Mouse (Mus musculus) gastrocnemius, adult 2 months (tissue): ENCODE results near the gene Lgals7. TPM values are rescaled to one million over a fixed set of nuclear protein-coding genes. Genes with fewer than 3 reads are reported as not detected.
"Not testable (repeated sequence)": the region's sequence is repeated elsewhere in the genome, so short reads cannot be mapped to it uniquely, and the experiment has no call there.

Source experiments
- DNase-seq: peaks from one replicate; pipeline ENCODE4 v3.0.0; 2022
- H3K27ac ChIP-seq: fragments of 200-600 bp; 2 replicates; pipeline ENCODE4 v1.8.1; 2022; ENCODE audit warnings: mild to moderate bottlenecking
- H3K4me3 ChIP-seq: fragments of 200-600 bp; 2 replicates; pipeline ENCODE4 v1.8.1; 2022; ENCODE audit warnings: mild to moderate bottlenecking, moderate library complexity
- CTCF ChIP-seq: fragments of 200-600 bp; IDR thresholded peaks from 2 replicates; pipeline ENCODE4 v1.8.1; 2022; ENCODE audit warnings: antibody characterized with exemption, mild to moderate bottlenecking, moderate library complexity
- intact Hi-C: fragments of 180-260 bp; cut with DNase I; formaldehyde crosslinking; loops from one replicate; pipeline ENCODE4 v1.15.1; 2025
- total RNA-seq, 2 experiments: library from RNA; stranded (reverse); gene quantifications; 2 replicates each; pipeline ENCODE4 v1.2.3; 2021

Lgals7 gene
- total RNA-seq, 2 experiments from 2014 or later, result not detected

DNA sequence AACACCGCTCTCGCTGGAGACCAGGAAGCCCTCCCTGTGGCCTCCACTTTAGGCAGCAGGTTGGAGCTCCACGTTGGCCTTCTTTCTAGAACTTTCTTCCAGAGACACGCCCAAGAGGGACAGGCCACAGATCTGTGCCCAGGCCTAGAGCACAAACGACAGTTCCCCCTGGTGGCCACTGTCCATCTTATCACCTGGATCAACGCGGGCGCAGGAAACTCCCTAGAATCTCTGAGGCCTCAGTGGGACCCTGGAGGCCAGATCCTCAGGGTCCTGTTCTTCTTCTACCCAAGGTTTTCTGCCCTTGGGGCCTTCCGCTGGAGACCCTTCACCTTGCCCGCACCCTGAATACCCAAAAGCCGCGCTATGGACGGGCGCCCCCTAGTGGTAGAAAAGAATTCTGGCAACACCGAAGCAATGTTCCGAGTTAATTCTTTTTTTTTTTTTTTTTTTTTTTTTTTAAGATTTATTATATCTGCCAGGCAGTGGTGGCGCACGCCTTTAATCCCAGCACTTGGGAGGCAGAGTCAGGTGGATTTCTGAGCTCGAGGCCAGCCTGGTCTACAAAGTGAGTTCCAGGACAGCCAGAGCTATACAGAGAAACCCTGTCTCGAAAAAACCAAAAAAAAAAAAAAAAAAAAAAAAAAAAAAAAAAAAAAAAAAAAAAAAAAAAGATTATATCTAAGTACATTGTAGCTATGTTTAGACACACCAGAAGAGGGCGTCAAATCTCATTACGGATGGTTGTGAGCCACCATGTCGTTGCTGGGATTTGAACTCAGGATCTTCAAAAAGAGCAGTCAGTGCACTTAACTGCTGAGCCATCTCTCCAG is 4.1 kb downstream of the Lgals7 start:
- intact Hi-C loops, result loop anchor here (1.0 to 5.0 kb wide), 3 partner anchors 40 to 87 kb away; partner anchors contain the start of gene Ech1
- H3K4me3 ChIP-seq, result peak overlapping the region; percentile 68
- peak; percentile 78 for TF ChIP-seq CTCF
- DNase-seq, result peak; percentile 84
- peak overlapping the region; percentile 87 for H3K27ac ChIP-seq

- DNase-seq, result no peak
- Histone ChIP-seq H3K4me3 (no peak overlapping the region), H3K27ac (no peak overlapping the region)
- intact Hi-C loops, result no loop called here
- TF ChIP-seq CTCF, result no peak
These were observed 7.4 kb downstream of the Lgals7 start for GRCm38 (mm10) chr7:28870901-28871664.

- intact Hi-C loops, result no loop called here
- Histone ChIP-seq H3K4me3 (no peak overlapping the region), H3K27ac (no peak overlapping the region)
- TF ChIP-seq CTCF, result no peak
- DNase-seq, result no peak
These were observed 10.9 kb downstream of the Lgals7 start for GRCm38 (mm10) chr7:28874565-28874964.

DNA sequence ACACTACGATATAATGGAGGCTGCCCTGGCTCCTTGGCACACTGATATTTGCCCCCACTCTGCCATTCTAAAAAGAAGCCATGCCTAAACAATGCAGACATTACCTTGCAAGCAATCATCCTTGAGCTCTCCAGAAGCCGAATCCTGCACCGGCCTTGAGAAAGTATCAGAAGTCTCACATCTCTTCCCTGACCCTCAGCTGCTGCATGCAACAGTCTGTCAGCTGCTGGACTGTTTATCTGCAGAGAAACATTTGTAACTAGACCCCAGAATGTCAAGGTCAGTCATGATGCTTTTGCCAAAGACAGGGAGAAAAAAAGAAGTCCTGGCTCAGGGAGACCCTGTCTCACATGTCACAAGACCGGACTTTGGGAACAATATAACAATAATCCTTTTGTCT is 12.4 kb downstream of the Lgals7 start:
- intact Hi-C loops, result no loop called here
- no peak overlapping the region for H3K27ac ChIP-seq
- H3K4me3 ChIP-seq, result no peak overlapping the region
- no peak for TF ChIP-seq CTCF
- no peak for DNase-seq

DNA sequence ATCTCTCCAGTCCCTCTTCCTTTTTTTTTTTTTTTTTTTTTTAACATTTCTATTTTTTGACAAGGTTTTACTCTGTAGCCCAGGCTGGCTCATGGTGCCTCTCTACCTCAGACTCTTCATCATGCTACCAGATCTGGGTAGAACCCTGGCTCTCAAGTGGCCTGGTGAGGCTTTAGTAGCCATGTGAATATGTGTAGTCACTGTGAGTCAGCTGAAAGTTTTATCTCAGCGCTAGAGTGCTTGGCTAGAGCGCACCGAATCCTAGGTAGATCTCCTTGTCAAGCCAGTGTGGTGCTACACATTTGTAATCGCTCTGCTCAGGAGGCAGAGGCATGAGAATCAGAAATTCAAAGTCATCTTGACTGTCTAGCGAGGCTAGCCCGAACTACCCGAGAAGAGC is 13.5 kb downstream of the Lgals7 start:
- no peak for DNase-seq
- Histone ChIP-seq H3K4me3 (no peak overlapping the region), H3K27ac (peak overlapping the region; percentile 53)
- TF ChIP-seq CTCF, result no peak
- intact Hi-C loops, result no loop called here

GRCm38 (mm10) chr7:28877856-28878255 is 14.2 kb downstream of the Lgals7 start:
- intact Hi-C loops, result no loop called here
- peak overlapping the region; percentile 53 for H3K27ac ChIP-seq
- H3K4me3 ChIP-seq, result no peak overlapping the region
- TF ChIP-seq CTCF, result no peak
- DNase-seq, result peak; percentile 51

GRCm38 (mm10) chr7:28879606-28880005 is 16.0 kb downstream of the Lgals7 start:
- intact Hi-C loops, result no loop called here
- Histone ChIP-seq H3K4me3 (no peak overlapping the region), H3K27ac (no peak overlapping the region)
- TF ChIP-seq CTCF, result no peak
- DNase-seq, result no peak

DNA sequence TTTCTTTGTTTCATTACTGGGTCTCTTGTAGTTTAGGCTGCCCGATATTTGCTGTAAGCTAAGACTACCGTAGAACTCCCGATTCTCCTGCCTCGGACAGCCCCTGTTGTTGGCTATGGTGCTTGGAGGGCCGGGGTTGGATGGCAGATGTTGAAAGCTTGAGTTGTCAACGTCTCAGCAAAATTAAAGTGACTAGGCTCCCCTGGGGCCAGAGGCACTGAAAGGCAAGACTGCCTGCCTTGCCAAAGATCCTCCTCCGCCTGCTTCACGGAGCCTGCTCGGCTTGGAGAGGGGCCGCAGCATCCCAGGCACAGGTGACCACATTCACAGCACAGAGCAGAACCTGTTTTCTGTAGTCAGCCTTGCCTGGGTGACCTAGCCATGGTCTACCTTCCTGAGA is 16.9 kb downstream of the Lgals7 start:
- Histone ChIP-seq H3K27ac (no peak overlapping the region), H3K4me3 (no peak overlapping the region)
- TF ChIP-seq CTCF, result no peak
- DNase-seq, result no peak
- intact Hi-C loops, result no loop called here

- TF ChIP-seq CTCF, result no peak
- H3K27ac ChIP-seq, result no peak within 1 kb of the TSS
- no peak within 1 kb of the TSS for H3K4me3 ChIP-seq
- DNase-seq, result no peak
- intact Hi-C loops, result no loop called here
These were observed 17.5 kb downstream of the Lgals7 start, which contains the start of gene Capn12 for GRCm38 (mm10) chr7:28881199-28881598. Capn12 (plus strand) TSS chr7:28881422.

GRCm38 (mm10) chr7:28883039-28883438 is 19.4 kb downstream of the Lgals7 start:
- intact Hi-C loops, result no loop called here
- Histone ChIP-seq H3K27ac (no peak overlapping the region), H3K4me3 (no peak overlapping the region)
- TF ChIP-seq CTCF, result no peak
- no peak for DNase-seq

GRCm38 (mm10) chr7:28883704-28884103 is 20.1 kb downstream of the Lgals7 start:
- intact Hi-C loops, DNase-seq, H3K27ac ChIP-seq, H3K4me3 ChIP-seq: not testable (repeated sequence)

DNA sequence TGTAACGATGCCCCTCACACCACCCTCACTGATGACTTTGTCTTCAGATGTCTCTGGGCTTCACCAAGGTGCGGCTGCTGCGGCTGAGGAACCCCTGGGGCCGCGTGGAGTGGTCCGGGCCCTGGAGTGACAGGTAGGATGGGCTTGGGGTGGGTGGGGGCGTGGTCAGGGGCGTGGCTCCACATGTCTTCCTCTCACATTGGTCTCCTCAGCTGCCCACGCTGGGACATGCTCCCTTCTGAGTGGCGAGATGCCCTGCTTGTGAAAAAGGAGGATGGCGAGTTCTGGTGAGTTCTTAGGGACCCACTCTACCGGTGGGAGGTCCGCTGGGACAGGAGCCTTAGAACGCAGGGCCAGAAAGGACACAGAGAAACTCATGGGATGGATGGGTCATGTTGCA is 22.8 kb downstream of the Lgals7 start:
- TF ChIP-seq CTCF, result no peak
- intact Hi-C loops, result no loop called here
- no peak for DNase-seq
- H3K27ac ChIP-seq, result no peak overlapping the region
- no peak overlapping the region for H3K4me3 ChIP-seq

- peak overlapping the region; percentile 64 for H3K4me3 ChIP-seq
- DNase-seq, result peak; percentile 53
- intact Hi-C loops, result no loop called here
- no peak for TF ChIP-seq CTCF
- H3K27ac ChIP-seq, result no peak overlapping the region
These were observed 25.1 kb downstream of the Lgals7 start for GRCm38 (mm10) chr7:28888701-28889161.
